Mouse (Mus musculus) cerebellum, adult 2 months (tissue): ENCODE results near the gene Fam209. TPM values are rescaled to one million over a fixed set of nuclear protein-coding genes. Genes with fewer than 3 reads are reported as not detected.

Source experiments
- DNase-seq, 2 experiments: peaks; one replicate each; pipeline ENCODE4 v3.0.0; 2021
- H3K27ac ChIP-seq: fragments of 200-500 bp; 2 replicates; pipeline ENCODE4 v1.5.1; 2012; ENCODE audit warnings: low read length, control low read depth, inconsistent platforms; ENCODE audit not compliant: insufficient read depth
- H3K27me3 ChIP-seq: fragments of 200-500 bp; 2 replicates; pipeline ENCODE4 v1.6.1; 2012; ENCODE audit warnings: inconsistent platforms, mild to moderate bottlenecking, low read length, moderate library complexity; ENCODE audit not compliant: control insufficient read depth, insufficient read depth
- H3K4me1 ChIP-seq: fragments of 200-500 bp; 2 replicates; pipeline ENCODE4 v1.6.1; 2011; ENCODE audit warnings: low read length; ENCODE audit not compliant: control insufficient read depth, insufficient read depth
- H3K4me3 ChIP-seq: fragments of 200-500 bp; replicated peaks from 2 replicates; pipeline ENCODE3; 2011; ENCODE audit warnings: mild to moderate bottlenecking, low read depth, low read length, control low read depth; ENCODE audit not compliant: insufficient read depth
- CTCF ChIP-seq: fragments of 200-500 bp; IDR thresholded peaks from 2 replicates; pipeline ENCODE4 v1.5.1; 2011; ENCODE audit warnings: low read depth, mild to moderate bottlenecking, control low read depth, low read length, moderate library complexity, borderline replicate concordance; ENCODE audit not compliant: insufficient read depth
- POLR2A ChIP-seq: fragments of 200-500 bp; IDR thresholded peaks from 2 replicates; pipeline ENCODE4 v1.6.1; 2011; ENCODE audit warnings: low read length, control low read depth, borderline replicate concordance; ENCODE audit not compliant: insufficient read depth
- WGBS: fragments of 180-500 bp; shearing (Covaris S2); methylation state at CpG from one replicate; pipeline ENCODE4 v1.1.7; 2018; 5-methylcytosine and 5-hydroxymethylcytosine counted together
- polyA plus RNA-seq: library from polyadenylated mRNA; depleted of rRNA; stranded (reverse); fragments of >200 nt; gene quantifications from 2 replicates; pipeline ENCODE4 v1.2.3, GENCODE M21; 2012

Gene Fam209
- polyA plus RNA-seq, 1 experiment, result not detected

DNA sequence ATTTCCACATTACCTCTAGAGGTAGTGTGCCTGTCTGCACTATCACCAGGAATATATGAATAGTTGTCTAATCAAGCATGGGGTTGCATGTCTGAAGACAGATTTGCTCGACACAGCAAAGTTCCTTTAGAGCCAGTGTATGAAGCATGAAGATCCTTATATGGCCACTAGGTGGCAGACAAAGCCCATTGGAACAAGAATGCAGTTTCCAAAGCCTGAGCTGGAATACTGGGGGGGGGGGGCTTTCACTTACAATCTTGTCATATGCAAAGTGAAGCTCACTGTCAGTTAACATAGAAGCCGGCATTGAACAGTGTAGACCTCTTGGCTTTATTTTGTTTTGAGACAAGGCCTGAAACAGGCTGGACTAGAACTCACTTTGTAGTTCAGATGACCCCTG, 5.5 kb downstream of the Fam209 start:
- H3K27me3 ChIP-seq, result peaks cover 1% of the 10 kb centered on the region; the same call in 1 of the 2 replicates
- TF ChIP-seq POLR2A (no peak), CTCF (peak; percentile 38; the same call in 1 of the 2 replicates)
- whole genome bisulfite sequencing, result 3% methylated on average over 2 of the region's 2 CpGs
- H3K27ac ChIP-seq, result no peak overlapping the region
- no peaks in the 10 kb centered on the region for H3K4me1 ChIP-seq
- DNase-seq, result no peak
- no peak overlapping the region for H3K4me3 ChIP-seq

DNA sequence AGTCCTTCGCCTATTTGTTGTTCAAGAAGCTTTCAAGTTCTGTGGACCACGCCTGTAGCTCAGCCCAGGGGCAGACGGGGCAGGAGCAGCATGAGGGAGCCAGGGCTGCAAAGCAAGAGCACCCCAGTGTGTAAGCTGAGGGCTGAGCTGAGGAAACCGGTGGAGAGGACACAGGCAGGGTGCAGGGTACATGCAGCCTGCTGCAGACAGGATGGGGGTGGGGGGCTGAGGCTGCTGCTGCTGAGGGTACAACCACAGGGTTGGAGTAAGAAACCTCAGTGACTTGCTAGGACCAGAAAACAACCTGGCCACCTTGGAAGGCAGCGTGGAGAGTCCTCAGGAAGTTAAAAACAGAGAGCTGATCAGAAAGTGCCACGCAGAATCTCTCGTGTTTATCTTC, 8.0 kb downstream of the Fam209 start:
- TF ChIP-seq CTCF (no peak), POLR2A (no peak)

DNA sequence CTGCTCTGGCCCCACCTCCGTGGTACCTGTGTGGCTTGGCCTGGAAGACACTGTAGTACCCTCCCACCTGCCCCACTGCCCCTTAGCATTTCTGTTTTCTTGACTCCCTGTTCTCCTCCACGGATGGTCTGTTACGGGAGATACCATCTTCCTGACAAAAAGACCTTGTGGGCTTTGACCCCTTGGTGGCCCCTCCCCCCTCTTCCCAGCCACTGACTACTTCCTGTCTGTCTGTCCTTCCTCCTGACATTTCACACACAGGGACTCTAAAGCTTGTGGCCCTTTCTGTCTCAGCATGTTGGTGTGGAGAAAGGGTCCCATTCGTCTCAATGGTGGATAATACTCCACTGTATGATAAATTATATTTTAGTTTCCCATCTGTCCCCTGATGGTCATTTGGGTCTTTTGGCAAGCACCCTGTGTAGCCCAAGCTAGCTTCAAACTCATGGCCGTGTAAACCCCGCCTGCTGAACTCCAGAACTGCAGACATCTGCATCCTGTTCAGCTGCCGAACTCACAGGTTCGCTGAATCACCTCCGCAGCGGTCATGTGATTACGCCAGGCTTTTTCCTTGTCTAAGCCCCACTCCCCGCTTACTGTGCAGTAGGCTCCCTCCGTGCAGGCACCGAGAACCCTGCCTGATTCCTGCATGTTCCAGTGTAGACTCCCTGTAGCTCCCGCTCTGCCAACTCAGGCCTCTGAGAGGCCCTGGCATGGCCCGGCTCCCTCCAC, 9.5 kb downstream of the Fam209 start:
- Histone ChIP-seq H3K4me1 (no peaks in the 10 kb centered on the region), H3K27ac (no peak overlapping the region), H3K27me3 (peaks cover 1% of the 10 kb centered on the region; the same call in 1 of the 2 replicates), H3K4me3 (no peak overlapping the region)
- 88% methylated on average over 16 of the region's 16 CpGs for WGBS
- DNase-seq, result no peak
- TF ChIP-seq POLR2A, result no peak
- no peak for TF ChIP-seq CTCF

More for the DNA sequence above, 8.0 kb downstream of the Fam209 start:
- 73% methylated on average over 7 of the region's 7 CpGs for WGBS
- Histone ChIP-seq H3K27ac (no peak overlapping the region), H3K27me3 (peaks cover 1% of the 10 kb centered on the region; the same call in 1 of the 2 replicates), H3K4me1 (no peaks in the 10 kb centered on the region), H3K4me3 (no peak overlapping the region)
- DNase-seq, result no peak

DNA sequence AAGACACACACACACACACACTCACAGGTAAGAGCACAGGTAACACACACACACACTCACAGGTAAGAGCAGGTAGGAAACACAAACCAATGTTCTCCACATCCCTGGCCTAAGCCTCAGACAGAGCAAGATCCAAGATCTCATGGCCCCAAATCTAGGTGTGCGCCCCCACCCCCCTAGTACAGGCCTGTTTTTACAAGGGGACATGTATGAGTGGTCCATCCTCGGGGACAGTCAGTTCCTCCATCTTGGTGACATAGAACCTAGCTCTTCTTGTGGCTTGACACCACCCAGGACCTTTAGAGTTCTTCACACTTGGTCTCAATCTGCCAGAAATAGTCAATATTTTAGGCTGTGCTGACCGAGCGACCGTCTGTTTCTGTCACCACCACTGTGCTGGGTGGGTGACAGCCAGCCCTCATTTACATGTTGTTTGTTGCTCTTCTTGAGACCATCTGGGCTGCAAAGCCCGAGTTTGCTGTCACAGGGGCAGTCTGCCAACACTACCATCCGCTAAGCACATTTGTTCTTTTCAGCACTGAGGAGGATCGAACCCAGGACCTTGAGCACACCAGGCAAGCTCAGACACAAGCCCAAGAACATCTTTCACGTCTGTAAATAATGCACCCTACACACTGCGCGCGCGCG, 11.6 kb downstream of the Fam209 start:
- Histone ChIP-seq H3K4me1 (no peaks in the 10 kb centered on the region), H3K27ac (no peak overlapping the region), H3K4me3 (no peak overlapping the region), H3K27me3 (no peaks in the 10 kb centered on the region)
- no peak for DNase-seq
- 54% methylated on average over 14 of the region's 14 CpGs for WGBS
- TF ChIP-seq POLR2A, result no peak
- TF ChIP-seq CTCF, result no peak

DNA sequence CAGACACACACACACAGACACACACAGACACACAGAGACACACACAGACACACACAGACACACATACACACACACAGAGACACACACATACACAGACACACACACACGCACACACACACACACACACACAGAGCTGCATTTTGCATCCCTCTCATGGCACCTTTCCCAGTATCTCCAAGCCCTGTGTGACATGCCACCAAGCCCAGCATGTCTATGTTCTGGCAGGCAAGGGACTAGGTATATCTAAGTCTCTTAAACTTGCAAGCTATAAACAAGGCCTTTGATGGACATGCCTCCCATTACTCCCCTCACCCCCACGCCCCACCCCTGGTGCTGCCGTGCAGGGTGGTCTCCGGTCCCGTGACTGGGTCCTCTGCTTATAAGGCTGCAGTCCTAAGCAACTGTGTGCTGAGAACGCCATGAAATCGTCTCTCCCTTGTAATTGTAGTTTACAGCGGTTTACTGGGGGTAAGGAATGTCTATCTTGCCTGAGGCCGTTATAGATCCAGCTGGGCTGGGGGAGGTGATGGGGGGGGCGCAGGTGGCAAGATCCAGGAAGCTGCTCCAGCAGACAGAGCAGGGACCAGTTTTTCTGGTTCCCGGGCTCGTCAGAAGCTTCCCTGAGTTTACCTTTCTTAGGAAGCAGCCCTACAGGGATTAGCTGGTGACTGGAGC, 12.5 kb downstream of the Fam209 start:
- WGBS, result 46% methylated on average over 12 of the region's 12 CpGs
- TF ChIP-seq CTCF (no peak), POLR2A (no peak)
- no peaks in the 10 kb centered on the region for H3K4me1 ChIP-seq
- H3K4me3 ChIP-seq, result no peak overlapping the region
- DNase-seq, result no peak
- no peaks in the 10 kb centered on the region for H3K27me3 ChIP-seq
- no peak overlapping the region for H3K27ac ChIP-seq

DNA sequence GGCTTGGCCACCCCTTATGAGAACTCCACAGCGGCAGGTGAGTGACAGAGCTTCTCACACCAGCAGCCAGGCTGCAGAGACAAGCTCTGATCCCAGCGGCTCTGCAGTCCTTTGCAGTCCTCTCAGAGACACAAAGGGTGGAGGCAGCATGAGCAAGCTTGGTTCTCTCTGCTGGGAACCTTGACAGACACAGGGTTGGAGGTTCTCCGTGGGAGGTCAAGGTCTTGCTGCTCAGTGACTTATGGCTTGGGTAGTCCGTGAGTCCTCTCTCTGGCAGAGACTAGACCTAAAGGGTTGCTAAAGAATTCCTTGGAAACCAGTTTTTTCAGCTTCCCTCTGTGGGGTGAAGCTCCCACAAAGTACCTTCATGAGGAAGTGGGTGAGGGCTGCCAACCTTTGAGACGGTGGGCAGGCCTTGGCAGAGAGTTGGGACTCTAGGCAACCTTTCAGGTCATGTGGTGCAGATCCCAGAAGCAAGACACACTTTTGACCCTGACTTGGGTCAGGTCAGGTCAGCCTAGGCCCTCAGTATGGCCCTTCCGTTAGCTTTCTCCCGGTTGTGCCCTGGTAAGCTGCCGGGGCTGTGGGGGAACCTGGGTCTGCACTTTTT, 24.5 kb downstream of the Fam209 start:
- 69% methylated on average over 8 of the region's 8 CpGs for WGBS
- no peak overlapping the region for H3K27ac ChIP-seq
- H3K4me1 ChIP-seq, result no peaks in the 10 kb centered on the region
- DNase-seq, result no peak
- H3K4me3 ChIP-seq, result no peak overlapping the region
- TF ChIP-seq CTCF (no peak), POLR2A (no peak)
- H3K27me3 ChIP-seq, result no peaks in the 10 kb centered on the region

DNA sequence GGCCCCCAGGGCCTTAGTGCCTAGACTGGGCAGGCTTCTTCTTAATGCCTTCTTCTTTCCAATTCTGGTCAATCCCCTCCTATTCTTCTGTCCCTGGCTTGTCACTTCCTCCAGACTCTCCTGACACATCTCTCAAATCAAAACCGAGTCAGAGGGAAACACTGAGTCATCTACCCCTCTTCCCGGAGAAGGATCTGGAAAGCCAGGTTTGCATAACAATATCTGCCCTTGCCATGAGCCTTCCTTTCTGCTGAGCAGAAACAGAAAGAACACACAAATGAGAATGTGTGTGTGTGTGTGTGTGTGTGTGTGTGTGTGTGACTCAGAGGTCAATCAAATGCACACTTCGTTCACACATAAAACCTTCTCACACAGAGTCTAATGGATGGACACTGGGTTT, 26.5 kb downstream of the Fam209 start:
- H3K4me1 ChIP-seq, result no peaks in the 10 kb centered on the region
- H3K27ac ChIP-seq, result no peak overlapping the region
- TF ChIP-seq POLR2A (no peak), CTCF (no peak)
- no peaks in the 10 kb centered on the region for H3K27me3 ChIP-seq
- H3K4me3 ChIP-seq, result no peak overlapping the region
- no peak for DNase-seq
- WGBS, result 47% methylated on average over 3 of the region's 3 CpGs
